Mouse (Mus musculus) G1E (cell line): ENCODE measurements at regions not wholly inside any gene's neighbourhood (a gene's known extent, or its start where the extent isn't known, plus 50 kb on each side); places are given as distances from the start of the nearest gene placed in this dataset.

Experiments used
- ATAC-seq: 2 replicates; pipeline ENCODE4 v1.8.0; 2016; ENCODE audit warnings: mild to moderate bottlenecking; ENCODE audit not compliant: insufficient number of reproducible peaks, poor library complexity, low FRiP score, severe bottlenecking; ENCODE audit errors: extremely low read depth
- DNase-seq: peaks from one replicate; pipeline ENCODE4 v3.0.0; 2012; ENCODE audit warnings: low spot score
- H3K27me3 ChIP-seq: 2 replicates; pipeline ENCODE4 v1.6.1; 2012; ENCODE audit warnings: mild to moderate bottlenecking, low read length, inconsistent platforms; ENCODE audit not compliant: insufficient read depth
- H3K36me3 ChIP-seq: replicated peaks from 2 replicates; pipeline ENCODE3; 2012; ENCODE audit warnings: mild to moderate bottlenecking, inconsistent platforms
- H3K4me1 ChIP-seq: 2 replicates; pipeline ENCODE4 v1.6.1; 2012; ENCODE audit warnings: low read depth, low read length, inconsistent platforms, mixed read lengths; ENCODE audit not compliant: insufficient read depth
- H3K4me3 ChIP-seq: 2 replicates; pipeline ENCODE4 v1.5.1; 2012; ENCODE audit warnings: low read depth, mild to moderate bottlenecking, inconsistent platforms, low read length, moderate library complexity, mixed read lengths
- H3K9me3 ChIP-seq: replicated peaks from 2 replicates; pipeline ENCODE4 v1.6.1; 2012; ENCODE audit warnings: inconsistent platforms
- CTCF ChIP-seq: IDR thresholded peaks from 2 replicates; pipeline ENCODE4 v1.5.1; 2012; ENCODE audit warnings: low read depth, low read length, inconsistent platforms, mixed read lengths
- GATA1 ChIP-seq: IDR thresholded peaks from 2 replicates; pipeline ENCODE4 v1.6.1; 2012; ENCODE audit warnings: borderline replicate concordance, low read length, inconsistent platforms, mixed read lengths
- GATA2 ChIP-seq: IDR thresholded peaks from 2 replicates; pipeline ENCODE4 v1.6.1; 2012; ENCODE audit warnings: low read depth, low read length, inconsistent platforms, borderline replicate concordance
- POLR2AphosphoS5 ChIP-seq: IDR thresholded peaks from 2 replicates; pipeline ENCODE4 v1.6.1; 2012; ENCODE audit warnings: low read depth, low read length, inconsistent platforms; ENCODE audit not compliant: insufficient replicate concordance
- TAL1 ChIP-seq: conservative IDR thresholded peaks from 2 replicates; pipeline ENCODE4 v1.6.1; 2012; ENCODE audit warnings: low read depth, low read length, inconsistent platforms, mixed read lengths

DNA sequence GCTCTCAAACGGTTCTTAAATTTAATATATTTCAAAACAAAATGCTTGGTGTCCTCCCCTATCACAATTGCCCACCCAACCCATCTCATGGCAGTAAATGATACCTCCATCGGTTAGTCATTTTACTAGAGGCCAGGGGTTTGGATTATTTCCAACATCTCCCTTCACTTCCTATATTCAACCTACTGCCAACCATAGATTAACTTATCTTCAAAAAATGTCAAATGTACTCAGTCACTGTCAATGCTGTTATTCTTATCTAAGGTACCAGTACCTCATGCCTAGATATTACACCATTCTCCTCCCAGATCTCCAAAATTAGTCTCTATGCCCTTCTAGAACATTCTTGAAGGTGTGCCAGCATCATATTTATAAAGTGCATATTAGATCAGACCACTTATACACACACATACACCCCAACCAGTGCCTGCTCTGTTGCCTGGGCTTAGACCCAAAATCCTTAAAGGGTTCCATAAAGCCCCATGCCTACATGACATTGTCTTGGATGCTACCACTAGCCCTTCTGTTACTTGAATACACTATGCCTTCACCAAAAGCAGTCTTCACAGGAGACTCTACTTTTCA, 183.4 kb upstream of the Cadm1 start:
- TF ChIP-seq CTCF (no peak), GATA1 (no peak), GATA2 (no peak), TAL1 (peak; percentile 12; the same call in 1 of the 2 replicates), POLR2AphosphoS5 (no peak)
- no peaks in the 10 kb centered on the region for H3K27me3 ChIP-seq
- no peaks in the 10 kb centered on the region for H3K4me1 ChIP-seq
- no peaks in the 10 kb centered on the region for H3K36me3 ChIP-seq
- DNase-seq (no peak), ATAC-seq (no peak)
- H3K4me3 ChIP-seq: no peak overlapping the region
- peaks cover 17% of the 10 kb centered on the region for H3K9me3 ChIP-seq

DNA sequence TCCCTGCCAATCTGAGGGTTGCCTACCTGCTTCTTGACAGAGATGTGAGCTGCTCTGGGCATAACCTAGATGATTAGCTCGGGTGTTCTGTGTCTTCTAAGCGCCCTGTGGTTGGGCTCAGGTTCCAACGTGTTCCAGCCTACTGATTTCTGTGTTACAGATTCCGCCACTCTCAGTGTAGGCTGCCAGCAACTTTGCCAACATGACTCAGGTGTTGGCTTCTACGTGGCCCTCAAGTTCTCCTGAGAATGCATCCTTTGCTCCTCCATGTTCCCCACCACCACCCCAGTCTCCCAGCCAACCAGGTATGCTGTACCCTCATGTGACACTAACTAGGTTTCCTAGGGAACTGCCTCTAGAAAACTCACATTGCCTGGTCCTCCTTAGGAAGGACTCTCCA, 179.7 kb upstream of the Cadm1 start:
- Histone ChIP-seq H3K9me3 (peaks cover 30% of the 10 kb centered on the region), H3K4me1 (no peaks in the 10 kb centered on the region), H3K27me3 (no peaks in the 10 kb centered on the region), H3K4me3 (no peak overlapping the region), H3K36me3 (no peaks in the 10 kb centered on the region)
- DNase-seq (no peak), ATAC-seq (no peak)
- TF ChIP-seq CTCF (no peak), POLR2AphosphoS5 (no peak), GATA1 (no peak), TAL1 (no peak), GATA2 (no peak)

DNA sequence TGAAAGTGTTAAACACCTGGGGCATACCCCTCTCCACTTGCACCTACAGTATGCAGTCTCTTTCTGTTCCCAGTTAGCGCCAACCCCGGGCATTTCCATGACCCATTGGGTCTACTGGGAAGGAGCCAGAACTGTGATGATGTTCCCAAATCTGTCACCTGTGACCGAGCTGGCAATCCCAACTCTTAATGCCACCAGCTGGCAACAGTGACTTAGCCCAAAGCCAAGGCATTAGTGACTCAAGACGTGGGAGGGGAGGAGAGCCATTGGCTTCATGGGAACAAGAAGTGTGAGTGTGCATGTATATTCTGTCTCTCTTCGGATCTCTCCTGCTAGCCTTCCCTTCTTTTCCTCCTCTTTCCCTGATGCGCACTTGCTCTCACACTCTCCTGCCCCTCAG, 178.9 kb upstream of the Cadm1 start:
- H3K9me3 ChIP-seq: peaks cover 32% of the 10 kb centered on the region
- H3K27me3 ChIP-seq: no peaks in the 10 kb centered on the region
- no peaks in the 10 kb centered on the region for H3K4me1 ChIP-seq
- H3K36me3 ChIP-seq: no peaks in the 10 kb centered on the region
- ATAC-seq (no peak), DNase-seq (no peak)
- no peak overlapping the region for H3K4me3 ChIP-seq
- TF ChIP-seq CTCF (no peak), GATA2 (no peak), GATA1 (no peak), TAL1 (no peak), POLR2AphosphoS5 (no peak)

DNA sequence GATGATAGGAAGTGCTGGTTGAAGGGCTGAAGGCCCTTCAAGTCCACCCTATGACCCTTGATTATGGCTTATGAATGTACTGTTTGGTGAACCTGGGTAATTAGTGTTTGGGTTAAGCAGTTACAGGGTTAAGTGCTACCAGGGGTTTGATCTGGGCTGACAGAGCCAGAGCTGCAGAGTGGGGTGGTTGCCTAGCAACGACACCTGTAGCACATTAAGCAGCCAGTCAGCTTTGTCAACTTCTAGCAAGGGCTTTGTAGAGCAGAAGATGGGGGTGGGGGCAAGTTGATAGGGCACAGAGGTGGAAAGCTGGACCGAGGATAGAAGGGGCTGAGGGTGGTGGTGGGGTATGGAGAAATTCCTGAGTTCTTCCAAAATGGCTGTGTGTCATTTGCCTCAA, 177.0 kb upstream of the Cadm1 start:
- no peaks in the 10 kb centered on the region for H3K4me1 ChIP-seq
- no peak for DNase-seq
- peaks cover 43% of the 10 kb centered on the region for H3K9me3 ChIP-seq
- H3K27me3 ChIP-seq: no peaks in the 10 kb centered on the region
- ATAC-seq: no peak
- no peak overlapping the region for H3K4me3 ChIP-seq
- no peaks in the 10 kb centered on the region for H3K36me3 ChIP-seq
- TF ChIP-seq POLR2AphosphoS5 (no peak), GATA1 (no peak), TAL1 (no peak), CTCF (no peak), GATA2 (no peak)

DNA sequence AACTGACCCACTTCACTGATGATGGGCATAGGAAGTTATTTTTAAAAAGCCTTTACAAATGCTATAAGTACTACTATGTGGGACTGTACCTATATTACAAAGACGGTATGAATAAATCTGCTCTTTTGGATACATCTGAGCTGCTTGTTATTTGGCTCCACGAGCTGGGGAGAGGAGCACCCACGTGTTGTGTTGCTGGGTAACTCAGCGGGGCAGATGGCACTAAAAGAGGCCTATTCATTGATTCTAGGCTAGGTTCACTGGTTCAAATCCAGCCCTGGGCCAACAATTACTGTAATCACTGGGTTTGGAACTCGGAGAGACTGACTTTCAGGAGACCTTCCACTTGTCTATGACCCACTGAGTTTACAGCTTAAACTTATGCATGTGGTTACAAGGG, 176.0 kb upstream of the Cadm1 start:
- Histone ChIP-seq H3K27me3 (no peaks in the 10 kb centered on the region), H3K4me1 (no peaks in the 10 kb centered on the region), H3K9me3 (peaks cover 52% of the 10 kb centered on the region), H3K36me3 (no peaks in the 10 kb centered on the region), H3K4me3 (no peak overlapping the region)
- ATAC-seq: no peak
- no peak for DNase-seq
- TF ChIP-seq GATA2 (no peak), POLR2AphosphoS5 (no peak), CTCF (no peak), GATA1 (no peak), TAL1 (no peak)

DNA sequence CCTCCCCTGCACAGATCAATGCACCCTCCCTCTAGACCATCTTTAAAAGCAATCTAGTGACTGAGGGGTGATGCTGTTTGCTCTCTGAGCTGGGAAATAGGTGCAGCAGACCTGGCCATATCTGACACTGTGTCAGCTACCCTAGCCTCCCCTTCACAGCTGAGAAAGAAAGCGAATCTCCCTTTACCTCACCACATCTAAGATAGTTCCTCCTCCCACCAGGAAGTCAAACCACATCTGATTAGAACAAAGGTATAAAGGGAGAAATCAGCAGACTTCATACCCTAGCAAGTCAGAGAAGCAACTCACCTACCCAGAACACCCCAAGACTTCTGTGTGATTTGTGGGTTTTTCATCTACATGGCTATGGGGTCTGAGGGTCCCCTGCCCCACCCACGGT, 175.6 kb upstream of the Cadm1 start:
- Histone ChIP-seq H3K4me1 (no peaks in the 10 kb centered on the region), H3K36me3 (no peaks in the 10 kb centered on the region), H3K27me3 (no peaks in the 10 kb centered on the region), H3K9me3 (peaks cover 52% of the 10 kb centered on the region), H3K4me3 (no peak overlapping the region)
- TF ChIP-seq CTCF (no peak), TAL1 (no peak), POLR2AphosphoS5 (no peak), GATA2 (no peak)
- DNase-seq: no peak
- ATAC-seq: no peak

DNA sequence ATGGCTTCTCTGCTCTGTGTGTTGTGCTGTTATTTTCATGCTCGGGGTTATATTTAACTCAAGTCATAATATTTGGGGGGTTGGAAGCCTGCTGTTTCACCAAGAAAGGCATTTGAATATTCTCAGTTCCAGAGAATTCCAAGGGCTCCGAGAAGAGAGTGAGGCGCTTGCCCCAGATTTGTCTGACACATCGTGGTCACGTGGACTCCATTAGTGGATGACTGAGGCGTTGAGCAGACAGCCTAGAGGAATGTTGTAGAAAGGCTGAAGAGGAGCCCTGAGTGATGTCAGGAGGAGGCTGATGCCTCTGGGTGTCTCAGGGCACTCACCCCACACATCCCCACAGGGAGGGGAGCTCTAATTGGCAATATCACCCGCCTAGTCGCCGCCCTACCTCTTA, 175.1 kb upstream of the Cadm1 start:
- no peak for TF ChIP-seq TAL1
- no peak for TF ChIP-seq CTCF
- no peak for TF ChIP-seq GATA1
- TF ChIP-seq POLR2AphosphoS5: no peak
- TF ChIP-seq GATA2: no peak
- Histone ChIP-seq H3K36me3 (no peaks in the 10 kb centered on the region), H3K27me3 (no peaks in the 10 kb centered on the region), H3K4me1 (no peaks in the 10 kb centered on the region), H3K9me3 (peaks cover 51% of the 10 kb centered on the region), H3K4me3 (0 out of 2 replicates have a peak overlapping the region, but pooled peaks have one; percentile 23)
- DNase-seq (no peak), ATAC-seq (no peak)
